Mouse (Mus musculus): ENCODE measurements around the gene Jund. TPM values are rescaled to one million over a fixed set of nuclear protein-coding genes. Genes with fewer than 3 reads are reported as not detected.

Gene Jund
- polyA plus RNA-seq, 1 experiment from 2014 or later: 54.6 TPM

GRCm38 (mm10) chr8:70658897-70659603 lies 39.7 kb upstream of the Jund start:
- H3K4me2 ChIP-seq (ENCODE audit: low read length): peak overlapping the region; percentile 85
- WGBS: 2% methylated on average over 31 of the region's 31 CpGs
- no peaks in the 10 kb centered on the region for H3K9me3 ChIP-seq (ENCODE audit: control insufficient read depth, low read length)
- no peaks in the 10 kb centered on the region for H3K27me3 ChIP-seq (replicated peaks; ENCODE audit: control insufficient read depth, insufficient read depth, low read length)
- H3K4me1 ChIP-seq (replicated peaks; ENCODE audit: control insufficient read depth, insufficient read depth, low read length): peaks cover 33% of the 10 kb centered on the region
- H3K4me3 ChIP-seq (replicated peaks; ENCODE audit: low read length): peak overlapping the region; percentile 63
- no peak for ATAC-seq
- H3K9ac ChIP-seq (replicated peaks; ENCODE audit: low read depth, low read length): peak overlapping the region; percentile 77
- H3K36me3 ChIP-seq (ENCODE audit: control insufficient read depth, insufficient read depth): no peaks in the 10 kb centered on the region
- H3K27ac ChIP-seq (ENCODE audit: low read length): 0 out of 2 replicates have a peak overlapping the region, but pooled peaks have one; percentile 0

- peak; percentile 92 for ATAC-seq
- Histone ChIP-seq H3K4me3 (replicated peaks; ENCODE audit: low read length) (peak overlapping the region; percentile 63), H3K36me3 (ENCODE audit: control insufficient read depth, insufficient read depth) (no peaks in the 10 kb centered on the region), H3K9ac (replicated peaks; ENCODE audit: low read depth, low read length) (peak overlapping the region; percentile 77), H3K4me2 (ENCODE audit: low read length) (peak overlapping the region; percentile 85), H3K4me1 (replicated peaks; ENCODE audit: control insufficient read depth, insufficient read depth, low read length) (peaks cover 33% of the 10 kb centered on the region), H3K9me3 (ENCODE audit: control insufficient read depth, low read length) (no peaks in the 10 kb centered on the region), H3K27me3 (replicated peaks; ENCODE audit: control insufficient read depth, insufficient read depth, low read length) (no peaks in the 10 kb centered on the region), H3K27ac (ENCODE audit: low read length) (peak overlapping the region; percentile 45; the same call in 1 of the 2 replicates)
- WGBS: under 1% methylated on average over 44 of the region's 44 CpGs
These were observed 39.0 kb upstream of the Jund start for GRCm38 (mm10) chr8:70659604-70660272.

GRCm38 (mm10) chr8:70660273-70660725 lies 38.5 kb upstream of the Jund start, which contains the start of gene Pgpep1:
Gene Pgpep1, minus strand, starts transcription at chr8:70660388.
- peak within 1 kb of the TSS; percentile 63 for H3K4me3 ChIP-seq (replicated peaks; ENCODE audit: low read length)
- peak within 1 kb of the TSS; percentile 77 for H3K9ac ChIP-seq (replicated peaks; ENCODE audit: low read depth, low read length)
- no peaks in the 10 kb centered on the region for H3K27me3 ChIP-seq (replicated peaks; ENCODE audit: control insufficient read depth, insufficient read depth, low read length)
- H3K4me2 ChIP-seq (ENCODE audit: low read length): peak within 1 kb of the TSS; percentile 85
- H3K27ac ChIP-seq (ENCODE audit: low read length): peak within 1 kb of the TSS; percentile 45; the same call in 1 of the 2 replicates
- H3K4me1 ChIP-seq (replicated peaks; ENCODE audit: control insufficient read depth, insufficient read depth, low read length): peaks cover 33% of the 10 kb centered on the region
- H3K36me3 ChIP-seq (ENCODE audit: control insufficient read depth, insufficient read depth): no peaks in the 10 kb centered on the region
- peak; percentile 35 for ATAC-seq
- H3K9me3 ChIP-seq (ENCODE audit: control insufficient read depth, low read length): no peaks in the 10 kb centered on the region
- 4% methylated on average over 14 of the region's 14 CpGs for WGBS

GRCm38 (mm10) chr8:70663691-70664090 lies 35.1 kb upstream of the Jund start:
- H3K4me1 ChIP-seq (replicated peaks; ENCODE audit: control insufficient read depth, insufficient read depth, low read length): peaks cover 15% of the 10 kb centered on the region

GRCm38 (mm10) chr8:70664631-70665030 lies 34.1 kb upstream of the Jund start:
- no peak overlapping the region for H3K9ac ChIP-seq (replicated peaks; ENCODE audit: low read depth, low read length)
- ATAC-seq: no peak
- no peaks in the 10 kb centered on the region for H3K27me3 ChIP-seq (replicated peaks; ENCODE audit: control insufficient read depth, insufficient read depth, low read length)
- no peak overlapping the region for H3K4me3 ChIP-seq (replicated peaks; ENCODE audit: low read length)
- H3K4me2 ChIP-seq (ENCODE audit: low read length): no peak overlapping the region
- H3K9me3 ChIP-seq (ENCODE audit: control insufficient read depth, low read length): no peaks in the 10 kb centered on the region
- peaks cover 9% of the 10 kb centered on the region for H3K4me1 ChIP-seq (replicated peaks; ENCODE audit: control insufficient read depth, insufficient read depth, low read length)
- H3K36me3 ChIP-seq (ENCODE audit: control insufficient read depth, insufficient read depth): no peaks in the 10 kb centered on the region
- 88% methylated on average over 2 of the region's 3 CpGs for WGBS
- H3K27ac ChIP-seq (ENCODE audit: low read length): no peak overlapping the region

More at GRCm38 (mm10) chr8:70663691-70664090, 35.1 kb upstream of the Jund start:
- Histone ChIP-seq H3K4me3 (replicated peaks; ENCODE audit: low read length) (no peak overlapping the region), H3K4me2 (ENCODE audit: low read length) (no peak overlapping the region), H3K9ac (replicated peaks; ENCODE audit: low read depth, low read length) (no peak overlapping the region), H3K27me3 (replicated peaks; ENCODE audit: control insufficient read depth, insufficient read depth, low read length) (no peaks in the 10 kb centered on the region), H3K36me3 (ENCODE audit: control insufficient read depth, insufficient read depth) (no peaks in the 10 kb centered on the region), H3K27ac (ENCODE audit: low read length) (no peak overlapping the region), H3K9me3 (ENCODE audit: control insufficient read depth, low read length) (no peaks in the 10 kb centered on the region)
- ATAC-seq: no peak
- WGBS: 39% methylated on average over 4 of the region's 4 CpGs

- Histone ChIP-seq H3K4me2 (ENCODE audit: low read length) (no peak overlapping the region), H3K27ac (ENCODE audit: low read length) (no peak overlapping the region), H3K36me3 (ENCODE audit: control insufficient read depth, insufficient read depth) (no peaks in the 10 kb centered on the region), H3K9me3 (ENCODE audit: control insufficient read depth, low read length) (no peaks in the 10 kb centered on the region), H3K4me1 (replicated peaks; ENCODE audit: control insufficient read depth, insufficient read depth, low read length) (no peaks in the 10 kb centered on the region; the same call in 1 of the 2 replicates), H3K27me3 (replicated peaks; ENCODE audit: control insufficient read depth, insufficient read depth, low read length) (no peaks in the 10 kb centered on the region), H3K9ac (replicated peaks; ENCODE audit: low read depth, low read length) (no peak overlapping the region), H3K4me3 (replicated peaks; ENCODE audit: low read length) (no peak overlapping the region)
- 79% methylated on average over 2 of the region's 2 CpGs for WGBS
- ATAC-seq: no peak
These were observed 33.1 kb upstream of the Jund start for GRCm38 (mm10) chr8:70665599-70665998.

GRCm38 (mm10) chr8:70667071-70667470 lies 31.7 kb upstream of the Jund start:
- H3K27ac ChIP-seq (ENCODE audit: low read length): no peak overlapping the region
- no peak overlapping the region for H3K9ac ChIP-seq (replicated peaks; ENCODE audit: low read depth, low read length)
- H3K4me2 ChIP-seq (ENCODE audit: low read length): no peak overlapping the region
- no peak overlapping the region for H3K4me3 ChIP-seq (replicated peaks; ENCODE audit: low read length)
- H3K9me3 ChIP-seq (ENCODE audit: control insufficient read depth, low read length): no peaks in the 10 kb centered on the region
- no peaks in the 10 kb centered on the region for H3K27me3 ChIP-seq (replicated peaks; ENCODE audit: control insufficient read depth, insufficient read depth, low read length)
- 60% methylated on average over 5 of the region's 5 CpGs for WGBS
- H3K36me3 ChIP-seq (ENCODE audit: control insufficient read depth, insufficient read depth): no peaks in the 10 kb centered on the region
- no peaks in the 10 kb centered on the region for H3K4me1 ChIP-seq (replicated peaks; ENCODE audit: control insufficient read depth, insufficient read depth, low read length)
- ATAC-seq: peak; percentile 71

- Histone ChIP-seq H3K4me2 (ENCODE audit: low read length) (no peak overlapping the region), H3K4me1 (replicated peaks; ENCODE audit: control insufficient read depth, insufficient read depth, low read length) (peaks cover 19% of the 10 kb centered on the region), H3K9ac (replicated peaks; ENCODE audit: low read depth, low read length) (no peak overlapping the region), H3K27ac (ENCODE audit: low read length) (peak overlapping the region; percentile 13; the same call in 1 of the 2 replicates), H3K27me3 (replicated peaks; ENCODE audit: control insufficient read depth, insufficient read depth, low read length) (no peaks in the 10 kb centered on the region), H3K36me3 (ENCODE audit: control insufficient read depth, insufficient read depth) (no peaks in the 10 kb centered on the region), H3K9me3 (ENCODE audit: control insufficient read depth, low read length) (no peaks in the 10 kb centered on the region), H3K4me3 (replicated peaks; ENCODE audit: low read length) (no peak overlapping the region)
- ATAC-seq: no peak
- 62% methylated on average over 10 of the region's 10 CpGs for WGBS
These were observed 27.0 kb upstream of the Jund start for GRCm38 (mm10) chr8:70671615-70672324.

Measured in forebrain, embryonic 16.5 days (tissue).